Mouse (Mus musculus): ENCODE measurements around the gene Ermp1.

DNA sequence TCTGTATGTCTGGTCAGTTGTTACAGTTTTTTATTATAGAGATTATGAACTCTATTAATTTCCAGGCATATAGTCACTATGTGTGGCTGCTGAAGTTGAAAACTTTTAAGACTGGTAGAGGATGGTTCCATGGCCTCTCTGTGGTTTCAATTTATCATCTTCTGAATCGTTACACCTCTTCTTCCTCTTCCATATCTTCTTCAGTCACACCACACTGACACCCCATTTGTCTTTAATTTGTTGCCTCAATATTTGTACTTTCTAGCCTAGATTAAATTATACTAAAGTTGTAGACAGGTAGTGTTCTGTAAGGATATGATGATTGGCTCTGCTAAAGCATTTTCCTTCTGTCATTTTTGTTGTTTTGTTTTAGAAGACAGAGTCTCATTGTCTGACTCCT, 81.7 kb downstream of the Ermp1 start:
- TF ChIP-seq POLR2A (IDR thresholded peaks at IDR 0.05; ENCODE audit: low read depth, low read length) (no peak), CTCF (IDR thresholded peaks at IDR 0.05; ENCODE audit: borderline replicate concordance, insufficient read depth, low read length) (no peak)
